Mouse (Mus musculus) liver, embryonic 15.5 days (tissue): Measurements from ENCODE around the gene Tnni1. TPM values are rescaled to one million over a fixed set of nuclear protein-coding genes. Genes with fewer than 3 reads are reported as not detected.
A peak's percentile ranks its signal among the peaks of the same experiment; 100 is the strongest.

Source experiments
- ATAC-seq: fragments of 200-750 bp; cut with Nextera tagmentation; 2 replicates; pipeline ENCODE4 v1.8.0; 2017; ENCODE audit warnings: moderate number of reproducible peaks, mild to moderate bottlenecking, moderate library complexity; ENCODE audit not compliant: insufficient read depth
- H3K27ac ChIP-seq: fragments of 300-500 bp; sonication (generic); replicated peaks from 2 replicates; pipeline ENCODE4 v1.5.1; 2015; ENCODE audit warnings: mild to moderate bottlenecking, inconsistent platforms
- H3K27me3 ChIP-seq: fragments of 300-500 bp; sonication (generic); 2 replicates; pipeline ENCODE4 v1.6.1; 2015; ENCODE audit warnings: mild to moderate bottlenecking, inconsistent platforms
- H3K36me3 ChIP-seq: fragments of 300-500 bp; sonication (generic); replicated peaks from 2 replicates; pipeline ENCODE4 v1.6.1; 2015; ENCODE audit warnings: moderate library complexity, mild to moderate bottlenecking, inconsistent platforms
- H3K4me1 ChIP-seq: fragments of 300-500 bp; sonication (generic); replicated peaks from 2 replicates; pipeline ENCODE4 v1.6.1; 2015; ENCODE audit warnings: inconsistent platforms
- H3K4me2 ChIP-seq: fragments of 300-500 bp; sonication (generic); 2 replicates; pipeline ENCODE4 v1.6.1; 2015; ENCODE audit warnings: moderate library complexity, mild to moderate bottlenecking, inconsistent platforms
- H3K4me3 ChIP-seq: fragments of 300-500 bp; sonication (generic); replicated peaks from 2 replicates; pipeline ENCODE4 v1.5.1; 2015; ENCODE audit warnings: mild to moderate bottlenecking, inconsistent platforms
- H3K9ac ChIP-seq: fragments of 300-500 bp; sonication (generic); 2 replicates; pipeline ENCODE4 v1.6.1; 2015; ENCODE audit warnings: moderate library complexity, mild to moderate bottlenecking, inconsistent platforms
- H3K9me3 ChIP-seq: fragments of 300-500 bp; sonication (generic); replicated peaks from 2 replicates; pipeline ENCODE4 v1.6.1; 2016; ENCODE audit warnings: inconsistent platforms
- WGBS: fragments of 180-500 bp; shearing (Covaris S2); methylation state at CpG from one replicate; pipeline ENCODE4 v1.1.7; 2015; ENCODE audit warnings: mixed read lengths; ENCODE audit not compliant: insufficient replicate concordance; 5-methylcytosine and 5-hydroxymethylcytosine counted together
- polyA plus RNA-seq: library from polyadenylated mRNA; unstranded; fragments of >200 nt; fragmentation: Nextera tagmentation; extraction: Ambion mirVana; gene quantifications from 2 replicates; pipeline ENCODE4 v1.2.1, GENCODE M21; 2015

Tnni1 gene
- polyA plus RNA-seq, 1 experiment from 2014 or later = 23.2 TPM

- 8% methylated on average over 10 of the region's 10 CpGs for WGBS
- ATAC-seq = 0 out of 2 replicates have a peak, but pooled peaks have one; percentile 42
- Histone ChIP-seq H3K36me3 (no peaks in the 10 kb centered on the region), H3K27me3 (peaks cover 28% of the 10 kb centered on the region), H3K4me1 (peaks cover 17% of the 10 kb centered on the region), H3K27ac (no peak overlapping the region), H3K4me3 (no peak overlapping the region), H3K9ac (no peak overlapping the region), H3K9me3 (no peaks in the 10 kb centered on the region), H3K4me2 (peak overlapping the region; percentile 40)
Observed at GRCm38 (mm10) chr1:135788708-135789107, 9.5 kb downstream of the Tnni1 start.

GRCm38 (mm10) chr1:135789815-135790214 lies 10.6 kb downstream of the Tnni1 start:
- H3K9ac ChIP-seq = no peak overlapping the region
- no peak for ATAC-seq
- no peak overlapping the region for H3K4me2 ChIP-seq
- H3K36me3 ChIP-seq = no peaks in the 10 kb centered on the region
- H3K9me3 ChIP-seq = no peaks in the 10 kb centered on the region
- 10% methylated on average over 5 of the region's 5 CpGs for WGBS
- H3K27me3 ChIP-seq = peaks cover 39% of the 10 kb centered on the region
- no peak overlapping the region for H3K4me3 ChIP-seq
- H3K4me1 ChIP-seq = peaks cover 27% of the 10 kb centered on the region
- H3K27ac ChIP-seq = no peak overlapping the region

GRCm38 (mm10) chr1:135792143-135792939 lies 13.1 kb downstream of the Tnni1 start:
- peaks cover 27% of the 10 kb centered on the region for H3K4me1 ChIP-seq
- no peak overlapping the region for H3K4me2 ChIP-seq
- H3K9ac ChIP-seq = no peak overlapping the region
- H3K4me3 ChIP-seq = no peak overlapping the region
- no peaks in the 10 kb centered on the region for H3K36me3 ChIP-seq
- peaks cover 56% of the 10 kb centered on the region for H3K27me3 ChIP-seq
- no peaks in the 10 kb centered on the region for H3K9me3 ChIP-seq
- no peak for ATAC-seq
- 52% methylated on average over 13 of the region's 13 CpGs for WGBS
- no peak overlapping the region for H3K27ac ChIP-seq

GRCm38 (mm10) chr1:135793370-135794215 lies 14.4 kb downstream of the Tnni1 start:
- H3K4me3 ChIP-seq = peak overlapping the region; percentile 12; the same call in 1 of the 2 replicates
- no peaks in the 10 kb centered on the region for H3K9me3 ChIP-seq
- H3K36me3 ChIP-seq = no peaks in the 10 kb centered on the region
- peak overlapping the region; percentile 50 for H3K4me2 ChIP-seq
- 9% methylated on average over 27 of the region's 27 CpGs for WGBS
- no peak for ATAC-seq
- peaks cover 56% of the 10 kb centered on the region for H3K27me3 ChIP-seq
- H3K27ac ChIP-seq = no peak overlapping the region
- peaks cover 20% of the 10 kb centered on the region for H3K4me1 ChIP-seq
- no peak overlapping the region for H3K9ac ChIP-seq

GRCm38 (mm10) chr1:135794216-135795134 lies 15.2 kb downstream of the Tnni1 start:
- Histone ChIP-seq H3K4me3 (no peak overlapping the region), H3K4me2 (peak overlapping the region; percentile 50), H3K9ac (no peak overlapping the region), H3K27me3 (peaks cover 56% of the 10 kb centered on the region), H3K36me3 (no peaks in the 10 kb centered on the region), H3K27ac (no peak overlapping the region), H3K4me1 (peaks cover 17% of the 10 kb centered on the region), H3K9me3 (no peaks in the 10 kb centered on the region)
- ATAC-seq = no peak
- WGBS = 13% methylated on average over 20 of the region's 20 CpGs

- Histone ChIP-seq H3K27me3 (peaks cover 30% of the 10 kb centered on the region), H3K4me1 (peaks cover 21% of the 10 kb centered on the region), H3K9me3 (no peaks in the 10 kb centered on the region), H3K36me3 (no peaks in the 10 kb centered on the region), H3K27ac (no peak overlapping the region), H3K4me3 (no peak overlapping the region), H3K9ac (no peak overlapping the region), H3K4me2 (no peak overlapping the region)
- ATAC-seq = no peak
- 47% methylated on average over 1 of the region's 1 CpGs for WGBS
Observed at GRCm38 (mm10) chr1:135798492-135798891, 19.3 kb downstream of the Tnni1 start.

GRCm38 (mm10) chr1:135799109-135799627 lies 19.9 kb downstream of the Tnni1 start:
- no peak overlapping the region for H3K4me3 ChIP-seq
- H3K9me3 ChIP-seq = no peaks in the 10 kb centered on the region
- H3K4me2 ChIP-seq = no peak overlapping the region
- H3K4me1 ChIP-seq = peaks cover 14% of the 10 kb centered on the region
- no peaks in the 10 kb centered on the region for H3K36me3 ChIP-seq
- no peak overlapping the region for H3K9ac ChIP-seq
- no peak overlapping the region for H3K27ac ChIP-seq
- H3K27me3 ChIP-seq = peaks cover 29% of the 10 kb centered on the region
- no peak for ATAC-seq
- 35% methylated on average over 8 of the region's 8 CpGs for WGBS

- Histone ChIP-seq H3K4me1 (peaks cover 8% of the 10 kb centered on the region; the same call in 1 of the 2 replicates), H3K36me3 (no peaks in the 10 kb centered on the region), H3K27ac (no peak overlapping the region), H3K9me3 (no peaks in the 10 kb centered on the region), H3K4me2 (no peak overlapping the region), H3K9ac (no peak overlapping the region), H3K4me3 (no peak overlapping the region), H3K27me3 (peaks cover 18% of the 10 kb centered on the region)
- WGBS = 14% methylated on average over 8 of the region's 8 CpGs
- ATAC-seq = peak; percentile 28; the same call in 1 of the 2 replicates
Observed at GRCm38 (mm10) chr1:135800192-135800950, 21.1 kb downstream of the Tnni1 start.

GRCm38 (mm10) chr1:135807546-135807945 lies 28.3 kb downstream of the Tnni1 start:
- Histone ChIP-seq H3K4me3 (no peak overlapping the region), H3K4me2 (no peak overlapping the region), H3K9me3 (no peaks in the 10 kb centered on the region), H3K27ac (no peak overlapping the region), H3K9ac (no peak overlapping the region), H3K36me3 (no peaks in the 10 kb centered on the region), H3K27me3 (peaks cover 6% of the 10 kb centered on the region; the same call in 1 of the 2 replicates), H3K4me1 (no peaks in the 10 kb centered on the region)
- ATAC-seq = no peak
- WGBS = 47% methylated on average over 10 of the region's 10 CpGs

GRCm38 (mm10) chr1:135810180-135810579 lies 30.9 kb downstream of the Tnni1 start:
- H3K9ac ChIP-seq = no peak overlapping the region
- H3K9me3 ChIP-seq = no peaks in the 10 kb centered on the region
- H3K4me1 ChIP-seq = no peaks in the 10 kb centered on the region
- H3K36me3 ChIP-seq = no peaks in the 10 kb centered on the region
- H3K4me3 ChIP-seq = no peak overlapping the region
- no peak overlapping the region for H3K27ac ChIP-seq
- H3K4me2 ChIP-seq = no peak overlapping the region
- WGBS = 49% methylated on average over 2 of the region's 2 CpGs
- ATAC-seq = no peak
- H3K27me3 ChIP-seq = peaks cover 17% of the 10 kb centered on the region
